Mouse (Mus musculus) heart, adult 2 months (tissue): ENCODE data around the gene Nfkbil1.

ENCODE experiments used
- CTCF ChIP-seq: fragments of 200-600 bp; IDR thresholded peaks from 2 replicates; pipeline ENCODE4 v1.8.1; 2022; ENCODE audit warnings: antibody characterized with exemption, mild to moderate bottlenecking, moderate library complexity
- EP300 ChIP-seq: fragments of 200-500 bp; IDR thresholded peaks from 2 replicates; pipeline ENCODE4 v1.6.1; 2011; ENCODE audit warnings: low read depth, low read length, control low read depth; ENCODE audit not compliant: insufficient read depth

- TF ChIP-seq CTCF = no peak
- TF ChIP-seq EP300 = 0 out of 2 replicates have a peak, but pooled peaks have one; percentile 49
These were observed 27.3 kb upstream of the Nfkbil1 start, which contains the start of gene H2-D1 for GRCm38 (mm10) chr17:35262664-35263522.
